14 mouse cellular contexts compared by ENCODE assay signal in the genomic region with DNA sequence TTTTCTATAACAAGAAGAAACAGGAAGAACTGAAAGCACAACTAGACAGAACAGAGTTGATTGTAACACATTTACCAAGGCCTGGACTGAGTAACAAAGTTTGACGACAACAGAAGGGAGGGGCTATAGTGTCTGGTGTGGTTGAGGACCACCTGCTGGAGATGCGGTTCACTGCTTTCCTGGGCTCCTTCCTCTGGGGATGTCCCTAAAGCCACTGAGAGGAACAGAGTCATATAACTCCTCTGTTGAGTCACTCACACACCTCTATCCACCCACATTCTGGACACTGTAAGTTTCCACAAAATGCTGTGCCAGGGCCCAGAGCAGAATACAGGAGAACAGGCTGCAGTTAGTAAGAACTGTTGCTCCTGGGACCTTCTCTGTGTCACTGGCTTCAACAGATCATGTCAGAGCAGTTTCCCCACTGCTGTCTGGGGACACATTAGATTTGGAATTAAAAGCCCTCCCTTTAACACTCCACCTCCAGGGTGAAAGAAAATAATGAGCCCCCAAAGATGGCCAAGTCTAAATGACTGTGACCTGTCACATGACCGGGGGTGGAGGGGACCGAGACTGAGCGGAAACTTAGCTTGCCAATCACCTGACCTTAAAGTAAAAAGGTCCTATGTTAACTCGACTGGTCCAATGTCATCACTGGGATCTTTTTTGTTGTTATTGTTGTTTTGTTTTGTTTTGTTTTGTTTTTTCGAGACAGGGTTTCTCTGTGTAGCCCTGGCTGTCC. TPM values are rescaled to one million over a fixed set of nuclear protein-coding genes. Genes with fewer than 3 reads are reported as not detected.
DNase-seq lines count a peak whose midpoint lies in the region; ATAC-seq and TF ChIP-seq lines count a peak whose summit lies in the region.
"Had no signal": no experiment of that assay in that cellular context is flagged by ENCODE, and none has a peak within 500 bp of the region (broad histone marks: within the 10 kb centered on the region; RNA-seq: fewer than 3 reads in every experiment).

No protein-coding gene starts in this region.

- H3K4me1 ChIP-seq in liver, postnatal 0 days (ENCODE audit: insufficient read depth): peaks cover 13% of the 10 kb centered on the region
- peaks cover 5% of the 10 kb centered on the region; the same call in 1 of the 2 replicates for H3K4me1 ChIP-seq in liver, embryonic 11.5 days (replicated peaks; ENCODE audit: control insufficient read depth, insufficient read depth, low read length)
- H3K4me1 ChIP-seq in CH12.LX (ENCODE audit: control insufficient read depth in 1 of 2, insufficient read depth in 2 of 2): peaks cover 10 to 55% of the 10 kb centered on the region in 2 experiments; a peak in 3 of 4 replicates
- peaks cover 8% of the 10 kb centered on the region; the same call in 1 of the 2 replicates for H3K4me1 ChIP-seq in midbrain, embryonic 16.5 days (ENCODE audit: control insufficient read depth, insufficient read depth, low read length)

- no peaks in the 10 kb centered on the region for H3K9me3 ChIP-seq in liver, postnatal 0 days (ENCODE audit: low read length)
- no peaks in the 10 kb centered on the region for H3K9me3 ChIP-seq in liver, embryonic 11.5 days (ENCODE audit: control insufficient read depth, low read length)
- no peaks in the 10 kb centered on the region for H3K9me3 ChIP-seq in CH12.LX (replicated peaks; ENCODE audit: low read length)
- no peaks in the 10 kb centered on the region for H3K9me3 ChIP-seq in midbrain, embryonic 16.5 days (replicated peaks; ENCODE audit: control insufficient read depth, low read length, poor library complexity, severe bottlenecking)
- H3K9me3 ChIP-seq: embryonic facial prominence, embryonic 15.5 days; forebrain, embryonic 15.5 days; G1E had no signal

- TF ChIP-seq EP300 in liver, postnatal 0 days (IDR thresholded peaks at IDR 0.05; ENCODE audit: low read depth): no peak
- peak; percentile 95 for TF ChIP-seq EP300 in CH12.LX (IDR thresholded peaks at IDR 0.05; ENCODE audit: low read length)

- in situ Hi-C loops in CH12.LX (cut with MboI; ENCODE audit: low pct_ligation_motif_present, low pct_unique_long_range_greater_than_20kb, low sequenced_read_pairs): no loop called here

- H3K27me3 ChIP-seq in liver, postnatal 0 days (ENCODE audit: insufficient read depth, low read length): no peaks in the 10 kb centered on the region
- H3K27me3 ChIP-seq in liver, embryonic 11.5 days (replicated peaks; ENCODE audit: control insufficient read depth, insufficient read depth, low read length): no peaks in the 10 kb centered on the region
- no peaks in the 10 kb centered on the region for H3K27me3 ChIP-seq in CH12.LX (replicated peaks)
- H3K27me3 ChIP-seq in midbrain, embryonic 16.5 days (ENCODE audit: control insufficient read depth, insufficient read depth, low read depth, low read length): no peaks in the 10 kb centered on the region
- H3K27me3 ChIP-seq: embryonic facial prominence, embryonic 15.5 days; forebrain, embryonic 15.5 days had no signal

- no peak for TF ChIP-seq CTCF in liver, postnatal 0 days (IDR thresholded peaks at IDR 0.05; ENCODE audit: low read depth)
- TF ChIP-seq CTCF in CH12.LX (conservative IDR thresholded peaks at IDR 0.05 in 1 of 2, IDR thresholded peaks at IDR 0.05 in 1 of 2; ENCODE audit: low read depth in 2 of 2, low read length in 2 of 2): no peak

- peak overlapping the region; percentile 7; the same call in 1 of the 2 replicates for H3K27ac ChIP-seq in liver, postnatal 0 days (ENCODE audit: low read depth)
- no peak overlapping the region for H3K27ac ChIP-seq in liver, embryonic 11.5 days (ENCODE audit: low read depth, low read length)
- H3K27ac ChIP-seq in CH12.LX (ENCODE audit: insufficient read depth, low read depth): peak overlapping the region; percentile 80
- no peak overlapping the region for H3K27ac ChIP-seq in midbrain, embryonic 16.5 days (ENCODE audit: low read length)
- H3K27ac ChIP-seq: embryonic facial prominence, embryonic 15.5 days; forebrain, embryonic 15.5 days had no signal

- DNase-seq in liver, postnatal 0 days: no peak
- no peak for DNase-seq in liver, embryonic 11.5 days (ENCODE audit: low spot score)
- DNase-seq in CH12.LX (ENCODE audit: extremely low read depth): peak; percentile 98
- peak; percentile 88 to 89 for DNase-seq in spleen, postnatal 36 days (ENCODE audit: low spot score in 2 of 2)
- no peak for DNase-seq in retina, embryonic 14.5 days (ENCODE audit: low spot score)
- DNase-seq: cerebellum, postnatal 25 days; gastrocnemius, postnatal 36 days; layer of hippocampus, adult 9-11 months; thymus, postnatal 4 days had no signal

- no peak overlapping the region for H3K4me3 ChIP-seq in liver, postnatal 0 days (ENCODE audit: low read depth, low read length)
- H3K4me3 ChIP-seq in liver, embryonic 11.5 days (ENCODE audit: low read depth, low read length): no peak overlapping the region
- no peak overlapping the region for H3K4me3 ChIP-seq in CH12.LX (replicated peaks in 1 of 3; ENCODE audit: low read depth in 2 of 3, low read length in 2 of 3, poor library complexity in 1 of 3)
- H3K4me3 ChIP-seq in midbrain, embryonic 16.5 days (ENCODE audit: low read depth, low read length): no peak overlapping the region
- H3K4me3 ChIP-seq: embryonic facial prominence, embryonic 15.5 days; forebrain, embryonic 15.5 days had no signal

- no peak overlapping the region for H3K9ac ChIP-seq in liver, postnatal 0 days (replicated peaks)
- H3K9ac ChIP-seq in liver, embryonic 11.5 days (ENCODE audit: low read depth, low read length): no peak overlapping the region
- H3K9ac ChIP-seq in CH12.LX (ENCODE audit: insufficient read depth, low read depth): 0 out of 2 replicates have a peak overlapping the region, but pooled peaks have one; percentile 37
- H3K9ac ChIP-seq in midbrain, embryonic 16.5 days (ENCODE audit: low read depth, low read length): no peak overlapping the region
- H3K9ac ChIP-seq: embryonic facial prominence, embryonic 15.5 days; forebrain, embryonic 15.5 days had no signal

- dilution Hi-C loops in CH12.LX (cut with MboI; ENCODE audit: extremely low pct_ligation_motif_present, extremely low pct_unique_long_range_greater_than_20kb, low sequenced_read_pairs): no loop called here

- WGBS in liver, postnatal 0 days (ENCODE audit: insufficient replicate concordance): 73% methylated on average over 7 of the region's 7 CpGs
- WGBS in liver, embryonic 11.5 days: 78% methylated on average over 7 of the region's 7 CpGs
- 89% methylated on average over 7 of the region's 7 CpGs for WGBS in midbrain, embryonic 16.5 days

- H3K4me2 ChIP-seq in liver, postnatal 0 days (ENCODE audit: low read depth, low read length): no peak overlapping the region
- H3K4me2 ChIP-seq in liver, embryonic 11.5 days: no peak overlapping the region
- peak overlapping the region; percentile 50 for H3K4me2 ChIP-seq in CH12.LX (ENCODE audit: insufficient read depth, low read depth, poor library complexity, severe bottlenecking)
- no peak overlapping the region for H3K4me2 ChIP-seq in midbrain, embryonic 16.5 days (ENCODE audit: low read length)
- H3K4me2 ChIP-seq: embryonic facial prominence, embryonic 15.5 days; forebrain, embryonic 15.5 days had no signal

- no peaks in the 10 kb centered on the region for H3K79me2 ChIP-seq in CH12.LX (replicated peaks; ENCODE audit: control insufficient read depth, extremely low read depth, insufficient read depth, poor library complexity, severe bottlenecking)

- peaks cover 51% of the 10 kb centered on the region for H3K36me3 ChIP-seq in liver, postnatal 0 days (replicated peaks; ENCODE audit: insufficient read depth, low read length)
- H3K36me3 ChIP-seq in liver, embryonic 11.5 days (ENCODE audit: control insufficient read depth, insufficient read depth, low read length): no peaks in the 10 kb centered on the region; the same call in 1 of the 2 replicates
- H3K36me3 ChIP-seq in CH12.LX (replicated peaks in 1 of 2; ENCODE audit: control insufficient read depth in 1 of 2, insufficient read depth in 1 of 2, low read length in 1 of 2): peaks cover 0 to 12% of the 10 kb centered on the region in 2 experiments
- peaks cover 32% of the 10 kb centered on the region for H3K36me3 ChIP-seq in midbrain, embryonic 16.5 days (ENCODE audit: control insufficient read depth, insufficient read depth, low read length)

- TF ChIP-seq RAD21 in CH12.LX (IDR thresholded peaks at IDR 0.05; ENCODE audit: low read depth, low read length): no peak

- peak; percentile 70 for ATAC-seq in liver, postnatal 0 days
- no peak for ATAC-seq in liver, embryonic 11.5 days (replicated peaks; ENCODE audit: low FRiP score)
- peak; percentile 87 for ATAC-seq in inflammation-experienced regulatory T-cells, adult 6 months
- no peak for ATAC-seq in midbrain, embryonic 16.5 days
- ATAC-seq: forebrain, embryonic 15.5 days had no signal

- no peak for TF ChIP-seq POLR2A in CH12.LX (IDR thresholded peaks at IDR 0.05; ENCODE audit: low read depth, low read length)

TF ChIP-seq in CH12.LX, 34 proteins besides CTCF, POLR2A, EP300 and RAD21 (continues in another document):
- TF ChIP-seq USF1 (IDR thresholded peaks at IDR 0.05; ENCODE audit: low read depth, low read length): peak; percentile 74
- no peak for TF ChIP-seq CHD1 (IDR thresholded peaks at IDR 0.05; ENCODE audit: low read depth, low read length)
- TF ChIP-seq JUND (conservative IDR thresholded peaks at IDR 0.05; ENCODE audit: low read depth, low read length): peak; percentile 92
- peak; percentile 82 for TF ChIP-seq JUN (IDR thresholded peaks at IDR 0.05; ENCODE audit: insufficient read depth, low read depth, low read length)
- peak; percentile 91 for TF ChIP-seq TCF12 (IDR thresholded peaks at IDR 0.05; ENCODE audit: low read depth, low read length)
- peak; percentile 51; the same call in 1 of the 2 replicates for TF ChIP-seq MAZ (IDR thresholded peaks at IDR 0.05; ENCODE audit: low read depth, low read length)

RNA-seq across cellular contexts. Expression of gene Fam213a, which starts 13.5 kb away (rescaled TPM):
- 80.4 and 85.0 TPM in 2 replicates for polyA plus RNA-seq in liver, postnatal 0 days (2015; fragmentation: Nextera tagmentation; extraction: Ambion mirVana)
- 78.2 and 84.8 TPM in 2 replicates for polyA plus RNA-seq in liver, embryonic 11.5 days (2014; fragmentation: Nextera tagmentation; extraction: Ambion mirVana)
- total RNA-seq in CH12.LX (2012; rRNA removed) (15.6 and 17.1 TPM in 2 replicates), CH12.LX (2014; rRNA removed) (11.6 and 12.0 TPM in 2 replicates)
- 12.3 and 14.1 TPM in 2 replicates for polyA plus RNA-seq in CH12.LX (2012; ENCODE audit: insufficient read length, low read depth)
- 1 to 10 TPM; 8.0 to 9.7 (median 8.3) TPM for polyA plus RNA-seq in inflammation-experienced regulatory T-cells, adult 6 months (2017; shearing (Covaris generic))
- polyA plus RNA-seq in midbrain, embryonic 16.5 days (2015; fragmentation: Nextera tagmentation; extraction: Ambion mirVana): 105 and 111 TPM in 2 replicates

RNA-seq across cellular contexts. Expression of gene Tspan14, which starts 33.5 kb away (rescaled TPM):
- 22.0 and 24.9 TPM in 2 replicates for polyA plus RNA-seq in liver, postnatal 0 days (2015; fragmentation: Nextera tagmentation; extraction: Ambion mirVana)
- 65.3 and 68.1 TPM in 2 replicates for polyA plus RNA-seq in liver, embryonic 11.5 days (2014; fragmentation: Nextera tagmentation; extraction: Ambion mirVana)
- total RNA-seq in CH12.LX (2012; rRNA removed): 14.9 and 16.1 TPM in 2 replicates
- total RNA-seq in CH12.LX (2014; rRNA removed): 10.6 and 11.6 TPM in 2 replicates
- polyA plus RNA-seq in CH12.LX (2012; ENCODE audit: insufficient read length, low read depth): 17.8 and 19.1 TPM in 2 replicates
- 10 to 100 TPM; 52.1 to 82.3 (median 65.1) TPM for polyA plus RNA-seq in inflammation-experienced regulatory T-cells, adult 6 months (2017; shearing (Covaris generic))
- polyA plus RNA-seq in midbrain, embryonic 16.5 days (2015; fragmentation: Nextera tagmentation; extraction: Ambion mirVana): 61.7 and 66.1 TPM in 2 replicates

Comparison
In these comparisons a context has a peak if more than half of its experiments do, and no peak if none do; other contexts are left out.
1. ATAC-seq: peak in liver, postnatal 0 days (single experiment) and inflammation-experienced regulatory T-cells, adult 6 months (single experiment); none in liver, embryonic 11.5 days (single experiment) and midbrain, embryonic 16.5 days (single experiment).
2. H3K27ac ChIP-seq: peak in liver, postnatal 0 days (single experiment) and CH12.LX (single experiment); none in liver, embryonic 11.5 days (single experiment) and midbrain, embryonic 16.5 days (single experiment).
3. DNase-seq: peak in CH12.LX (single experiment) and spleen, postnatal 36 days (2 of 2); none in liver, postnatal 0 days (single experiment), liver, embryonic 11.5 days (single experiment) and retina, embryonic 14.5 days (single experiment).